Mouse (Mus musculus): ENCODE measurements around the gene Chd9.

DNA sequence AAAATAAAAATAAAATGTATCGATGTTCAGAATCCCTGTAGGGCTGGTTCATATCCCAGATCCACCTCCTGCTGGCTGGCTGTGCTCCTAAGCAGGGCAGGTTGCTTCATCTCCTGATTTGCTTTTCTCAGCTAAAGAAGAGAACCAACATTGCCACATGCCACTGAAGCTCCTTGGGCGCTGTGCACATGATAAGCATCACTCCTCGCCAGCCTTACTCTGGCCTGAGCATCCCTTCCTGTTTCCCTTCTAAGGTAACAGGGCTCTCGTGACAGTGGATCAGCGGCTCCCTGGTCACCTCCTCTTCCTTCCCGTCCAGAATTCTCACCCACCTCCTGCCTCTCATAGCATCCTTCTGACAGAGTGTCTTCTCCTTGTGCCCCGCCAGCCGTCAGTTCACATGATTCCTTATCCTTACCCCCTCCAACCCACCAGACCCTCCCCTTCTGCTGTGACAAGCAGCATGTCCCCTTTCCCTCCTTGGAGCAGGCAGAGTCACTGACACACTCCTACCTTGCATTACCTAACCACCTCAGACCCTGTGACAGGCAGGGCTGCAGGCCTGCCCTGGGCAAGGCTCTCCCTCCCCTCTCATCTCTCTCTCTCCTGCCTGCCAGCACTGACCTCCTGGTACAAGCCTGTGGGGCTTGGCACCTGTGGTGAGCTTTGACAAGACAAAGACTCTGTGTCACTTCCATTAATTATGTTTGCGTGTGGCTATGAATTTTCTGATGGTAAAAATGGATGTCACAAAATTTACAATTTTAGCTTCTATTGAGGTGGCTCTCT lies 16.2 kb downstream of the Chd9 start:
- no peak for TF ChIP-seq POLR2A (IDR thresholded peaks at IDR 0.05; ENCODE audit: low read depth, low read length)
- no peak for TF ChIP-seq CTCF (IDR thresholded peaks at IDR 0.05; ENCODE audit: extremely low read depth, insufficient read length, insufficient replicate concordance, low read depth, low read length)

Data from small intestine, adult 2 months (tissue).